Mouse (Mus musculus) ES-E14 (cell line): ENCODE measurements around the gene Daam1.

Experiments used
- CHD2 ChIP-seq: IDR thresholded peaks from 2 replicates; pipeline ENCODE4 v1.6.1; 2014; ENCODE audit warnings: mild to moderate bottlenecking, low read depth, low read length, inconsistent platforms
- HCFC1 ChIP-seq: IDR thresholded peaks from 2 replicates; pipeline ENCODE4 v1.6.1; 2012; ENCODE audit warnings: low read length, inconsistent platforms, borderline replicate concordance; ENCODE audit not compliant: insufficient read depth

DNA sequence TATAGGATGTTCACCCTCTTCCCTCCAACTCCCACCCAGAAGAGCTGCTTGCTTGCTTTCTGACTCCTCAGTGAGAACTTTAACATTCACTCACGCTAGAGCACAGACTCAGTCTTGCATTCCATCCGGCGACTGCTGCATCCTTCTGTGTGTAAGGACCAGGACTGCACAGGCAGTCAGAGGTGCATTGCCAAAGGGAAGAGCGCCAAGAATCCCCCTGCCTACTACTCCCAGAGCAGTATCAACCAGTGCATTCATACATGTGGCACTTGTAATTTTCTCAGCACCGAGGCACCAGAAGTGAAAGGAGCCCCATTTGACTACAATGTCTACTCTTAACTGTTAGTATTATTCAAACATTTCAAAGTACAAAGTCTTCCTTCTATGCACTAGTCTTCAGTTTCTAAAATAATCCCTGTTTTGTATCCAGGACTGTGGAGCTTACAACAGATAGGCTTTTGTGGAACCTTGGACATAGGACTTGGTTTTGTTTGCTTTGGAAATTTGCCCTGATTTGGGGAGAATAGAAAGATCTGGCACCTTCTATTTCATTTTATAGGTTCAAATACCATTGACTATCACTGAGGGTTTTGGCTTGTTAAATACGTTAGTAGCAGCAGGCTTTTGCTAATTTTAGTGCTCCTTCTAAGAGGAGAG is 103.2 kb downstream of the Daam1 start:
- TF ChIP-seq HCFC1 (no peak), CHD2 (no peak)
